Mouse (Mus musculus) lung, embryonic 15.5 days (tissue): ENCODE data around the gene Gm13694. TPM values are rescaled to one million over a fixed set of nuclear protein-coding genes. Genes with fewer than 3 reads are reported as not detected.

ENCODE experiments used
- polyA plus RNA-seq: library from polyadenylated mRNA; unstranded; fragments of >200 nt; fragmentation: Nextera tagmentation; extraction: Ambion mirVana; gene quantifications from 2 replicates; pipeline ENCODE4 v1.2.1, GENCODE M21; 2015

Gene Gm13694
- polyA plus RNA-seq, 1 experiment from 2014 or later = not detected

Other genes starting within 250 kb of the Gm13694 start
- gene Fam171b, start 166.3 kb upstream of the Gm13694 start, polyA plus RNA-seq = 2.0 and 2.7 TPM in 2 replicates
- 0.11 TPM in 1 of 2 replicates, not detected in the other for gene Zswim2, start 37.7 kb upstream of the Gm13694 start, polyA plus RNA-seq
- not detected in 2 replicates for gene Gm13698, start 23.2 kb upstream of the Gm13694 start, polyA plus RNA-seq
- not detected in 2 replicates for gene Gm13693, start 17.4 kb upstream of the Gm13694 start, polyA plus RNA-seq
- not detected in 2 replicates for gene Gm13695, start 11.6 kb upstream of the Gm13694 start, polyA plus RNA-seq
- not detected in 2 replicates for gene Gm13696, start 5.8 kb upstream of the Gm13694 start, polyA plus RNA-seq
- gene Gm13697, start 5.8 kb downstream of the Gm13694 start, polyA plus RNA-seq = not detected in 2 replicates
- not detected in 2 replicates for gene Gm13691, start 11.6 kb downstream of the Gm13694 start, polyA plus RNA-seq